Mouse (Mus musculus): ENCODE results near the gene Tbc1d12. TPM values are rescaled to one million over a fixed set of nuclear protein-coding genes. Genes with fewer than 3 reads are reported as not detected.

The Tbc1d12 gene
- polyA plus RNA-seq, 1 experiment from 2014 or later, result 0.90 TPM

- no peak for DNase-seq (ENCODE audit: low spot score)
Measured at GRCm38 (mm10) chr19:38913786-38914185, 77.4 kb downstream of the Tbc1d12 start.

- DNase-seq (ENCODE audit: low spot score), result no peak
Measured at GRCm38 (mm10) chr19:38914926-38915325, 78.5 kb downstream of the Tbc1d12 start.

GRCm38 (mm10) chr19:38915677-38916076 lies 79.3 kb downstream of the Tbc1d12 start:
- peak; percentile 38 for DNase-seq (ENCODE audit: low spot score)

GRCm38 (mm10) chr19:38928481-38929158 lies 92.2 kb downstream of the Tbc1d12 start:
- DNase-seq (ENCODE audit: low spot score), result no peak

GRCm38 (mm10) chr19:38929471-38930251 lies 93.3 kb downstream of the Tbc1d12 start:
- no peak for DNase-seq (ENCODE audit: low spot score)

GRCm38 (mm10) chr19:38930252-38930787 lies 93.9 kb downstream of the Tbc1d12 start:
- no peak for DNase-seq (ENCODE audit: low spot score)

GRCm38 (mm10) chr19:38930788-38931565 lies 94.6 kb downstream of the Tbc1d12 start, which contains the start of gene Hells:
Hells (plus strand) TSS chr19:38930915.
- DNase-seq (ENCODE audit: low spot score), result peak; percentile 93

GRCm38 (mm10) chr19:38931566-38931890 lies 95.1 kb downstream of the Tbc1d12 start:
- DNase-seq (ENCODE audit: low spot score), result no peak

GRCm38 (mm10) chr19:38944590-38945307 lies 108.4 kb downstream of the Tbc1d12 start:
- DNase-seq (ENCODE audit: low spot score), result no peak

Other genes with a start within 250 kb of the Tbc1d12 start
- 5.6 and 6.5 TPM in 2 replicates for gene Noc3l, start 17.3 kb upstream of the Tbc1d12 start, polyA plus RNA-seq (2015; fragmentation: Nextera tagmentation; extraction: Ambion mirVana)
- gene Hells, start 94.3 kb downstream of the Tbc1d12 start, polyA plus RNA-seq (2015; fragmentation: Nextera tagmentation; extraction: Ambion mirVana), result 56.6 and 70.6 TPM in 2 replicates
- 0.07 TPM in 1 of 2 replicates, not detected in the other for gene Cyp2c55, start 170.4 kb downstream of the Tbc1d12 start, polyA plus RNA-seq (2015; fragmentation: Nextera tagmentation; extraction: Ambion mirVana)
- not detected in 2 replicates for gene Cyp2c65, start 224.4 kb downstream of the Tbc1d12 start, polyA plus RNA-seq (2015; fragmentation: Nextera tagmentation; extraction: Ambion mirVana)

All from thymus, postnatal 0 days (tissue).